ENCODE assay signal across 7 mouse cellular contexts in genomic region chr10:60001663-60002062, GRCm38 (mm10). TPM values are rescaled to one million over a fixed set of nuclear protein-coding genes. Genes with fewer than 3 reads are reported as not detected.
DNase-seq lines count a peak whose midpoint lies in the region; ATAC-seq and TF ChIP-seq lines count a peak whose summit lies in the region.
"Not testable (repeated sequence)": the region's sequence is repeated elsewhere in the genome, so short reads cannot be mapped to it uniquely, and the experiment has no call there.

No protein-coding gene starts in this region.

- H3K4me2 ChIP-seq in forebrain, embryonic 13.5 days = peak overlapping the region; percentile 88
- H3K4me2 ChIP-seq in heart, embryonic 15.5 days = peak overlapping the region; percentile 80
- H3K4me2 ChIP-seq in intestine, embryonic 16.5 days (ENCODE audit: low read depth, low read length) = peak overlapping the region; percentile 74
- H3K4me2 ChIP-seq in limb, embryonic 11.5 days (ENCODE audit: low read depth, severe bottlenecking) = not testable (repeated sequence)
- peak overlapping the region; percentile 74 for H3K4me2 ChIP-seq in lung, embryonic 15.5 days
- peak overlapping the region; percentile 100 for H3K4me2 ChIP-seq in myocyte (ENCODE audit: low read depth)

- H3K4me1 ChIP-seq in brown adipose tissue, adult 24 weeks (ENCODE audit: control insufficient read depth, insufficient read depth, insufficient read length, low read length); limb, embryonic 11.5 days (ENCODE audit: control insufficient read depth, insufficient read depth, low read length): not testable (repeated sequence)
- H3K4me1 ChIP-seq in forebrain, embryonic 13.5 days = peaks cover 23% of the 10 kb centered on the region
- H3K4me1 ChIP-seq in heart, embryonic 15.5 days (replicated peaks) = peaks cover 21% of the 10 kb centered on the region
- H3K4me1 ChIP-seq in intestine, embryonic 16.5 days (ENCODE audit: control insufficient read depth, insufficient read depth, low read length) = peaks cover 13% of the 10 kb centered on the region
- H3K4me1 ChIP-seq in lung, embryonic 15.5 days = peaks cover 16% of the 10 kb centered on the region

- H3K79me2 ChIP-seq in myocyte (ENCODE audit: control insufficient read depth, insufficient read depth) = peaks cover 52% of the 10 kb centered on the region

- H3ac ChIP-seq in myocyte (ENCODE audit: control insufficient read depth, insufficient read length) = peak overlapping the region; percentile 33

- peak overlapping the region; percentile 23; the same call in 1 of the 2 replicates for H3K4me3 ChIP-seq in brown adipose tissue, adult 24 weeks (ENCODE audit: insufficient read depth, low read depth, low read length)
- H3K4me3 ChIP-seq in forebrain, embryonic 13.5 days = peak overlapping the region; percentile 57
- peak overlapping the region; percentile 77 for H3K4me3 ChIP-seq in heart, embryonic 15.5 days
- peak overlapping the region; percentile 77 for H3K4me3 ChIP-seq in intestine, embryonic 16.5 days (ENCODE audit: low read length)
- peak overlapping the region; percentile 43; the same call in 1 of the 2 replicates for H3K4me3 ChIP-seq in limb, embryonic 11.5 days (ENCODE audit: low read depth, low read length)
- H3K4me3 ChIP-seq in lung, embryonic 15.5 days = peak overlapping the region; percentile 83
- peak overlapping the region; percentile 98 for H3K4me3 ChIP-seq in myocyte

- peaks cover 15% of the 10 kb centered on the region for H3K36me3 ChIP-seq in forebrain, embryonic 13.5 days (ENCODE audit: poor library complexity, severe bottlenecking)
- not testable (repeated sequence) for H3K36me3 ChIP-seq in heart, embryonic 15.5 days; intestine, embryonic 16.5 days (ENCODE audit: control insufficient read depth, insufficient read depth, low read length); limb, embryonic 11.5 days (ENCODE audit: control insufficient read depth, insufficient read depth, low read length); myocyte (ENCODE audit: control insufficient read depth, insufficient read depth)
- peaks cover 12% of the 10 kb centered on the region; the same call in 1 of the 2 replicates for H3K36me3 ChIP-seq in lung, embryonic 15.5 days

- ATAC-seq in forebrain, embryonic 13.5 days; heart, embryonic 15.5 days (replicated peaks; ENCODE audit: insufficient number of reproducible peaks, insufficient read depth, low FRiP score, low read depth); intestine, embryonic 16.5 days; limb, embryonic 11.5 days (ENCODE audit: insufficient number of reproducible peaks, low FRiP score, low TSS enrichment, low read depth); lung, embryonic 15.5 days (ENCODE audit: borderline replicate concordance, extremely low read depth, low FRiP score, low TSS enrichment): not testable (repeated sequence)

- H3K9me3 ChIP-seq in forebrain, embryonic 13.5 days (replicated peaks); heart, embryonic 15.5 days (replicated peaks); intestine, embryonic 16.5 days (ENCODE audit: control insufficient read depth, low read length); limb, embryonic 11.5 days (ENCODE audit: control insufficient read depth, low read length); lung, embryonic 15.5 days: not testable (repeated sequence)

- H3K27ac ChIP-seq in brown adipose tissue, adult 24 weeks (replicated peaks; ENCODE audit: low read depth, low read length); forebrain, embryonic 13.5 days; heart, embryonic 15.5 days; limb, embryonic 11.5 days (replicated peaks; ENCODE audit: low read depth, low read length); lung, embryonic 15.5 days: not testable (repeated sequence)
- peak overlapping the region; percentile 23; the same call in 1 of the 2 replicates for H3K27ac ChIP-seq in intestine, embryonic 16.5 days (ENCODE audit: low read length)

- 87% methylated on average over 8 of the region's 8 CpGs for WGBS in forebrain, embryonic 13.5 days
- 85% methylated on average over 8 of the region's 8 CpGs for WGBS in heart, embryonic 15.5 days
- 63% methylated on average over 8 of the region's 8 CpGs for WGBS in intestine, embryonic 16.5 days
- 85% methylated on average over 8 of the region's 8 CpGs for WGBS in limb, embryonic 11.5 days
- WGBS in lung, embryonic 15.5 days = 75% methylated on average over 8 of the region's 8 CpGs

- not testable (repeated sequence) for DNase-seq in limb, embryonic 11.5 days (ENCODE audit: low spot score)

- peak overlapping the region; percentile 77; the same call in 1 of the 2 replicates for H3K9ac ChIP-seq in forebrain, embryonic 13.5 days
- H3K9ac ChIP-seq in heart, embryonic 15.5 days; intestine, embryonic 16.5 days (ENCODE audit: low read depth, low read length); limb, embryonic 11.5 days (ENCODE audit: low read length): not testable (repeated sequence)
- peak overlapping the region; percentile 75; the same call in 1 of the 2 replicates for H3K9ac ChIP-seq in lung, embryonic 15.5 days

- H3K27me3 ChIP-seq in forebrain, embryonic 13.5 days; heart, embryonic 15.5 days; intestine, embryonic 16.5 days (replicated peaks; ENCODE audit: control insufficient read depth, insufficient read depth, low read length); limb, embryonic 11.5 days (ENCODE audit: control insufficient read depth, insufficient read depth, low read length); lung, embryonic 15.5 days; myocyte (ENCODE audit: control insufficient read depth, insufficient read depth, insufficient read length): not testable (repeated sequence)

- not testable (repeated sequence) for TF ChIP-seq POLR2A in myocyte (IDR thresholded peaks at IDR 0.05; ENCODE audit: insufficient read length, low read depth)

RNA-seq across cellular contexts. Expression of gene Ascc1, which starts 0.9 kb away (rescaled TPM):
- 19.2 and 20.6 TPM in 2 replicates for polyA plus RNA-seq in brown adipose tissue, adult 24 weeks (2012; ENCODE audit: insufficient read depth, insufficient read length, missing spikeins)
- polyA plus RNA-seq in forebrain, embryonic 13.5 days (2015; fragmentation: Nextera tagmentation; extraction: Ambion mirVana) = 42.1 and 43.1 TPM in 2 replicates
- polyA plus RNA-seq in heart, embryonic 15.5 days (2015; fragmentation: Nextera tagmentation; extraction: Ambion mirVana) = 36.1 and 40.6 TPM in 2 replicates
- polyA plus RNA-seq in intestine, embryonic 16.5 days (2015; fragmentation: Nextera tagmentation; extraction: Ambion mirVana) = 47.2 and 47.3 TPM in 2 replicates
- 45.2 and 46.7 TPM in 2 replicates for polyA plus RNA-seq in limb, embryonic 11.5 days (2014; fragmentation: Nextera tagmentation; extraction: Ambion mirVana)
- polyA plus RNA-seq in lung, embryonic 15.5 days (2015; fragmentation: Nextera tagmentation; extraction: Ambion mirVana) = 42.4 and 45.2 TPM in 2 replicates
- 36.7 TPM for polyA plus RNA-seq in myocyte (2012; fragmentation: generic; extraction: Trizol)

RNA-seq across cellular contexts. Expression of gene Anapc16, which starts 1.3 kb away (rescaled TPM):
- polyA plus RNA-seq in brown adipose tissue, adult 24 weeks (2012; ENCODE audit: insufficient read depth, insufficient read length, missing spikeins) = 59.1 and 60.8 TPM in 2 replicates
- 122 TPM in 2 replicates for polyA plus RNA-seq in forebrain, embryonic 13.5 days (2015; fragmentation: Nextera tagmentation; extraction: Ambion mirVana)
- 85.4 and 92.2 TPM in 2 replicates for polyA plus RNA-seq in heart, embryonic 15.5 days (2015; fragmentation: Nextera tagmentation; extraction: Ambion mirVana)
- 94.0 and 97.8 TPM in 2 replicates for polyA plus RNA-seq in intestine, embryonic 16.5 days (2015; fragmentation: Nextera tagmentation; extraction: Ambion mirVana)
- polyA plus RNA-seq in limb, embryonic 11.5 days (2014; fragmentation: Nextera tagmentation; extraction: Ambion mirVana) = 111 and 112 TPM in 2 replicates
- 109 and 112 TPM in 2 replicates for polyA plus RNA-seq in lung, embryonic 15.5 days (2015; fragmentation: Nextera tagmentation; extraction: Ambion mirVana)
- polyA plus RNA-seq in myocyte (2012; fragmentation: generic; extraction: Trizol) = 127 TPM

RNA-seq across cellular contexts. Expression of gene Ddit4, which starts 50.0 kb away (rescaled TPM):
- 6.1 and 17.7 TPM in 2 replicates for polyA plus RNA-seq in brown adipose tissue, adult 24 weeks (2012; ENCODE audit: insufficient read depth, insufficient read length, missing spikeins)
- 69.3 and 71.3 TPM in 2 replicates for polyA plus RNA-seq in forebrain, embryonic 13.5 days (2015; fragmentation: Nextera tagmentation; extraction: Ambion mirVana)
- 22.7 and 33.4 TPM in 2 replicates for polyA plus RNA-seq in heart, embryonic 15.5 days (2015; fragmentation: Nextera tagmentation; extraction: Ambion mirVana)
- polyA plus RNA-seq in intestine, embryonic 16.5 days (2015; fragmentation: Nextera tagmentation; extraction: Ambion mirVana) = 28.6 and 33.1 TPM in 2 replicates
- 6.8 and 10.2 TPM in 2 replicates for polyA plus RNA-seq in limb, embryonic 11.5 days (2014; fragmentation: Nextera tagmentation; extraction: Ambion mirVana)
- polyA plus RNA-seq in lung, embryonic 15.5 days (2015; fragmentation: Nextera tagmentation; extraction: Ambion mirVana) = 43.2 and 49.6 TPM in 2 replicates
- polyA plus RNA-seq in myocyte (2012; fragmentation: generic; extraction: Trizol) = 266 TPM

Comparison
In these comparisons a context has a peak if more than half of its experiments do, and no peak if none do; other contexts are left out.
1. H3K4me3 ChIP-seq: peak in every context shown above with its lines; median percentile 98 in myocyte; 83 in lung, embryonic 15.5 days; 77 in heart, embryonic 15.5 days; 77 in intestine, embryonic 16.5 days; 57 in forebrain, embryonic 13.5 days; 43 in limb, embryonic 11.5 days; 23 in brown adipose tissue, adult 24 weeks.